Mouse (Mus musculus): ENCODE results near the gene Hoxc5. TPM values are rescaled to one million over a fixed set of nuclear protein-coding genes. Genes with fewer than 3 reads are reported as not detected.

Hoxc5 gene
- polyA plus RNA-seq, 1 experiment: 1.6 TPM

GRCm38 (mm10) chr15:102979936-102980335 is 12.7 kb downstream of the Hoxc5 start:
- no peaks in the 10 kb centered on the region for H3K27me3 ChIP-seq (ENCODE audit: control insufficient read depth, insufficient read depth, insufficient read length)
- peaks cover 100% of the 10 kb centered on the region for H3K79me2 ChIP-seq (ENCODE audit: control insufficient read depth, insufficient read depth)
- no peak for TF ChIP-seq USF1 (IDR thresholded peaks at IDR 0.05; ENCODE audit: low read depth)
- TF ChIP-seq CEBPB (IDR thresholded peaks at IDR 0.05; ENCODE audit: low read depth): no peak
- TF ChIP-seq MYOG (IDR thresholded peaks at IDR 0.05; ENCODE audit: control insufficient read depth, extremely low read depth, insufficient read length): no peak
- TF ChIP-seq CTCF (IDR thresholded peaks at IDR 0.05; ENCODE audit: control insufficient read depth, insufficient read depth, insufficient read length): no peak
- TF ChIP-seq MYOD1 (IDR thresholded peaks at IDR 0.05; ENCODE audit: control insufficient read depth, insufficient read length, low read depth): no peak
- TF ChIP-seq FOSL1 (IDR thresholded peaks at IDR 0.05; ENCODE audit: insufficient read depth, low read length, poor library complexity, severe bottlenecking): no peak
- no peak for TF ChIP-seq MAX (IDR thresholded peaks at IDR 0.05)
- H3K36me3 ChIP-seq (ENCODE audit: control insufficient read depth, insufficient read depth): peaks cover 11% of the 10 kb centered on the region
- no peak overlapping the region for H3ac ChIP-seq (ENCODE audit: control insufficient read depth, insufficient read length, low read depth)
- H3K4me3 ChIP-seq (ENCODE audit: insufficient read depth, poor library complexity, severe bottlenecking): no peak overlapping the region
- peaks cover 77% of the 10 kb centered on the region for H3K79me3 ChIP-seq (ENCODE audit: low read depth)

- Histone ChIP-seq H3K27me3 (ENCODE audit: control insufficient read depth, insufficient read depth, insufficient read length) (no peaks in the 10 kb centered on the region), H3K4me3 (ENCODE audit: insufficient read depth, poor library complexity, severe bottlenecking) (peak overlapping the region; percentile 49), H3K36me3 (ENCODE audit: control insufficient read depth, insufficient read depth) (peaks cover 15% of the 10 kb centered on the region), H3ac (ENCODE audit: control insufficient read depth, insufficient read length, low read depth) (peak overlapping the region; percentile 54), H3K79me2 (ENCODE audit: control insufficient read depth, insufficient read depth) (peaks cover 100% of the 10 kb centered on the region), H3K79me3 (ENCODE audit: low read depth) (peaks cover 73% of the 10 kb centered on the region)
- TF ChIP-seq USF1 (IDR thresholded peaks at IDR 0.05; ENCODE audit: low read depth) (no peak), MYOD1 (IDR thresholded peaks at IDR 0.05; ENCODE audit: control insufficient read depth, insufficient read length, low read depth) (no peak), MAX (IDR thresholded peaks at IDR 0.05) (no peak), MYOG (IDR thresholded peaks at IDR 0.05; ENCODE audit: control insufficient read depth, extremely low read depth, insufficient read length) (no peak), CEBPB (IDR thresholded peaks at IDR 0.05; ENCODE audit: low read depth) (no peak)
Observed at GRCm38 (mm10) chr15:102980352-102980751, 13.1 kb downstream of the Hoxc5 start.

DNA sequence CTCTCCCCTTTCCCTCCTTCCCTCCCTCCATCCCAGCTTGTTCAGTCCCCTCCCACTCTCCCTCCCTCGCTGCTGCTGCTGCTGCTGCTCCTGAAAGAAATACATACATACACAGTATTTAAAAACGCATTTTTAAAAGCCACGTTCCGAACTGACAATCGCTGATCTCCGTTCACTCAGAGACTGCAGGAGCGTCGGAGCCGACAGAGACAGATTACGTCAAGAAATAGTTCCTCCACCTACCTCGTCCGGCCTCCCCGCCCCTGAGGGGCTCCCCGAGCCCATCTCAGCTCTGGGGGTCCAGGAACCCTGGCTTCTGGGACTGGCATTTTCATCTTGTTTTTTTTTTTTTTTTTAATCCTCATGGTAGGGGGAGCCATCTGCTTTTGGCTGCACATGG is 13.7 kb downstream of the Hoxc5 start:
- Histone ChIP-seq H3K27me3 (ENCODE audit: control insufficient read depth, insufficient read depth, insufficient read length) (no peaks in the 10 kb centered on the region), H3ac (ENCODE audit: control insufficient read depth, insufficient read length, low read depth) (peak overlapping the region; percentile 54)

GRCm38 (mm10) chr15:102981379-102982288 is 14.4 kb downstream of the Hoxc5 start:
- peak; percentile 100 for TF ChIP-seq USF1 (IDR thresholded peaks at IDR 0.05; ENCODE audit: low read depth)
- no peak for TF ChIP-seq MAX (IDR thresholded peaks at IDR 0.05)
- TF ChIP-seq MYOD1 (IDR thresholded peaks at IDR 0.05; ENCODE audit: control insufficient read depth, insufficient read length, low read depth): no peak
- TF ChIP-seq CTCF (IDR thresholded peaks at IDR 0.05; ENCODE audit: control insufficient read depth, insufficient read depth, insufficient read length): no peak
- Histone ChIP-seq H3K36me3 (ENCODE audit: control insufficient read depth, insufficient read depth) (peaks cover 20% of the 10 kb centered on the region), H3ac (ENCODE audit: control insufficient read depth, insufficient read length, low read depth) (peak overlapping the region; percentile 86), H3K79me2 (ENCODE audit: control insufficient read depth, insufficient read depth) (peaks cover 88% of the 10 kb centered on the region), H3K79me3 (ENCODE audit: low read depth) (peaks cover 65% of the 10 kb centered on the region), H3K4me3 (ENCODE audit: insufficient read depth, poor library complexity, severe bottlenecking) (peak overlapping the region; percentile 49), H3K27me3 (ENCODE audit: control insufficient read depth, insufficient read depth, insufficient read length) (no peaks in the 10 kb centered on the region)

More for the DNA sequence above, 13.7 kb downstream of the Hoxc5 start:
- H3K79me2 ChIP-seq (ENCODE audit: control insufficient read depth, insufficient read depth): peaks cover 95% of the 10 kb centered on the region
- peaks cover 20% of the 10 kb centered on the region for H3K36me3 ChIP-seq (ENCODE audit: control insufficient read depth, insufficient read depth)
- peaks cover 68% of the 10 kb centered on the region for H3K79me3 ChIP-seq (ENCODE audit: low read depth)
- TF ChIP-seq MYOD1 (IDR thresholded peaks at IDR 0.05; ENCODE audit: control insufficient read depth, insufficient read length, low read depth) (no peak), MYOG (IDR thresholded peaks at IDR 0.05; ENCODE audit: control insufficient read depth, extremely low read depth, insufficient read length) (no peak), CTCF (IDR thresholded peaks at IDR 0.05; ENCODE audit: control insufficient read depth, insufficient read depth, insufficient read length) (no peak)
- peak overlapping the region; percentile 49 for H3K4me3 ChIP-seq (ENCODE audit: insufficient read depth, poor library complexity, severe bottlenecking)

DNA sequence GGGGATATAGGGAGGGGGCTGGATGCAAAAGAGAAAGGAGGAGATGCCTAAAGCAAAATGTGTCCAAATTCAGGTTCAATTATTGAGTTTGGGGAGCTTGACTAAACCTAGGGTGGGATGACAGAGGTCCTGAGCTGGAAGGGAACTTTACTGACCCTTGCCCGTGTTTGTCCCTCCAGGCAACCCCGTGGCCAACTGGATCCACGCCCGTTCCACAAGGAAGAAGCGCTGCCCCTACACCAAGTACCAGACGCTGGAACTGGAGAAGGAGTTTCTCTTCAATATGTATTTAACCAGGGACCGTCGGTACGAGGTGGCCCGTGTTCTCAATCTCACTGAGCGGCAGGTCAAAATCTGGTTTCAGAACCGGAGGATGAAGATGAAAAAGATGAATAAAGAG is 16.5 kb downstream of the Hoxc5 start:
- TF ChIP-seq MAX (IDR thresholded peaks at IDR 0.05) (no peak), USF1 (IDR thresholded peaks at IDR 0.05; ENCODE audit: low read depth) (no peak)
- H3ac ChIP-seq (ENCODE audit: control insufficient read depth, insufficient read length, low read depth): no peak overlapping the region
- peaks cover 24% of the 10 kb centered on the region for H3K36me3 ChIP-seq (ENCODE audit: control insufficient read depth, insufficient read depth)
- H3K79me3 ChIP-seq (ENCODE audit: low read depth): peaks cover 47% of the 10 kb centered on the region
- no peaks in the 10 kb centered on the region for H3K27me3 ChIP-seq (ENCODE audit: control insufficient read depth, insufficient read depth, insufficient read length)
- H3K79me2 ChIP-seq (ENCODE audit: control insufficient read depth, insufficient read depth): peaks cover 84% of the 10 kb centered on the region
- H3K4me3 ChIP-seq (ENCODE audit: insufficient read depth, poor library complexity, severe bottlenecking): no peak overlapping the region

- peaks cover 40% of the 10 kb centered on the region for H3K79me3 ChIP-seq (ENCODE audit: low read depth)
- H3K27me3 ChIP-seq (ENCODE audit: control insufficient read depth, insufficient read depth, insufficient read length): no peaks in the 10 kb centered on the region
- TF ChIP-seq FOSL1 (IDR thresholded peaks at IDR 0.05; ENCODE audit: insufficient read depth, low read length, poor library complexity, severe bottlenecking) (no peak), CEBPB (IDR thresholded peaks at IDR 0.05; ENCODE audit: low read depth) (no peak), CTCF (IDR thresholded peaks at IDR 0.05; ENCODE audit: control insufficient read depth, insufficient read depth, insufficient read length) (no peak), USF1 (IDR thresholded peaks at IDR 0.05; ENCODE audit: low read depth) (no peak), MAX (IDR thresholded peaks at IDR 0.05) (no peak), MYOD1 (IDR thresholded peaks at IDR 0.05; ENCODE audit: control insufficient read depth, insufficient read length, low read depth) (no peak), MYOG (IDR thresholded peaks at IDR 0.05; ENCODE audit: control insufficient read depth, extremely low read depth, insufficient read length) (no peak)
- H3K79me2 ChIP-seq (ENCODE audit: control insufficient read depth, insufficient read depth): peaks cover 84% of the 10 kb centered on the region
- H3K36me3 ChIP-seq (ENCODE audit: control insufficient read depth, insufficient read depth): peaks cover 24% of the 10 kb centered on the region
- H3K4me3 ChIP-seq (ENCODE audit: insufficient read depth, poor library complexity, severe bottlenecking): no peak overlapping the region
- no peak overlapping the region for H3ac ChIP-seq (ENCODE audit: control insufficient read depth, insufficient read length, low read depth)
Observed at GRCm38 (mm10) chr15:102984521-102984920, 17.3 kb downstream of the Hoxc5 start.

Data from C2C12 (cell line).